Mouse (Mus musculus) MN1 (cell line): ENCODE results near the gene 9130230L23Rik.
A peak's percentile ranks its signal among the peaks of the same experiment; 100 is the strongest.

Experiments
- DNase-seq: peaks from one replicate; pipeline ENCODE4 v3.0.0-alpha.2; 2016; ENCODE audit warnings: low spot score

9130230L23Rik gene

DNA sequence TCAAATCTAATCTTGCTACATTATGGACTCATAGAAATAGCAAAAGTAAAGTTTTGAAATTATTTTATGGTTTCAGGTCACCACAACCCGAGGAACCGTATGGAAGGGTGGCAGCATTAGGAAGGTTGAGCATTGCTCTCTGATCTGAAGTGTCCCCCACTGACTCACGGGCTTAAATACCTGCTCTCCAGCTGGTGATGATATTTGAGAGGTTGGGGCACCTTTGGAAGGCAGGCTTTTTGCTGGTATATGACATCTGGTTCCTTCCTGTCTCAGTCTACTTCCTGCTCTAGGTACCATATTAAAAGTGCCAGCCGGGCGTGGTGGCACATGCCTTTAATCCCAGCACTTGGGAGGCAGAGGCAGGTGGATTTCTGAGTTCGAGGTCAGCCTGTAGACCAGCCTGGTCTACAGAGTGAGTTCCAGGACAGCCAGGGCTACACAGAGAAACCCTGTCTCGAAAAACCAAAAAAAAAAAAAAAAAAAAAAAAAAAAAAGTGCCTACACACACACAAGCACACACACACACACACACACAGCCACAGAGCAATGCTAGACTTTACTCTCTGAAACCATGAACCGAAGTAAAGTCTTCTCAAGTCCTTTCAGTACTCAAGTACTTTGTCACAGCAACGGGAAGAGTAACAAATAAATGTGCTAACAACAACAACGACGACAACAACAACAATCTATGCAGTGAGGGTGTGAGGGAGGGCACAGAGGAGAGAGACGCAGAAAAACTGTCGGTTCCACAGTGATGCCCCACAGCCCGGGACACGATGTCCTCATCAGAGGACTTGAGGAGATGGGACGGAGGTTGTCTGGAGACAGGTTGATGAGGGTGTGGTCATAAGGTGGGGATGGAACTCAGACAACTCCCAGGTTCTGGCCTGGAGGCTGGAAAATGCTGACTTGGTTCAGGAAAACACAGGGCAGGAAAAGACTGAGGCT, 49.7 kb downstream of the 9130230L23Rik start:
- no peak for DNase-seq

DNA sequence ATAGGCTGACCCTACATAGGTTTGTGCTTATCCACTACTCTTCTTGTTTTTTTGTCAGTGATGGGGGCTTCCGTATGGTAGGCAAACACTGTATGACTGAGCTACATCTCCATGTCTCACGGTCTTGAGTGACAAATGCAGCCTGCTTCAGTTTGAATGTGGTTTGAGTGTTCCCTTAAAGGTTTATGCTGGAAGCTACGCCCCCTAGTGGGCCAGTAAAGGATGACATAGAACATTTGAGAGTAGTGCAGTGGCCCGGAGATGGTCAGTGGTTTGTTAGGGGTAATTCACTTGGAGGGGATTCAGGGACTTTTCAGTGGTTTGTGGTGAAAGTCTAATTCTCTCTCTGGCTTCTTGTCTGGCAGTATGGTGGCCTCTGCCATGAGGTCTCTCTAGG, 52.6 kb downstream of the 9130230L23Rik start:
- DNase-seq: no peak

DNA sequence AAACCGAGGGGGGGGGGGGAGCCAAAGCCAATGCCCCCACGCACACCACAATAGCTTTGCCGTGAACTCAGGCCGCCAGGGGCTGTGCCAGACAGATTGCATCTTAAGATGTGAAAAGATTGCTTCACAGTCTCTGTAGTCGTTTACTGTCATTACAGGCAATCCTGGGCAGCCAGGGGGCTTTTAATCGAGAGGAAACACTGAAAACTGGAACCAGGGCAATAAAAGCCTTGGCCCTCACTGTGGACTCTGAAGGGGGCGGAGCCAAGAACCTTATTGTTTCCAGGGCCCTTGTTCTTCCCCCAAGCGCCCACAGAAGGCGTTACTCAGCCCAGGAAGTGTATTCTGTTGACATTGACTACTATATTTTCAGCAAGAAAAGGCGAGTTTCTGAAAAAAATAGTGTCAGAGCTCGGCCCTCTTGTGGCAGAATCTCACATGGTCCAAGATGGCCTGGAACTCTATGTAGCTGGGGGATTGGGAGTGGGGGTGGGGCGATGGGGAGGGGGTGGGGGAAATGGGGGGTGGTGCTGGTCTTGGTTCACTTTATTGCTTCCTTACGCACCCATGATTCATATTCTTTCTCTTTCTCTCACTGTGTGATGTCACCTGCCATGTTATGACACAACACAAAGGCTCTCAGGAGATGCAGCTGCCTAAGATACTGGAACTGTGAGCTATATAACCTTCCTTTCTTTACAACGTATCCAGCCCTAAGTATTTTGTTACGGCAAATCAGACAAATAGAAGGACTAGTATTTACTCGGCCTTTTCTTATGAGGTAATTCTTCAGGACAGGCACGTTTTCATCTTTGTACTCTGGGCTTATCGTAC, 53.2 kb downstream of the 9130230L23Rik start:
- DNase-seq: peak; percentile 59

DNA sequence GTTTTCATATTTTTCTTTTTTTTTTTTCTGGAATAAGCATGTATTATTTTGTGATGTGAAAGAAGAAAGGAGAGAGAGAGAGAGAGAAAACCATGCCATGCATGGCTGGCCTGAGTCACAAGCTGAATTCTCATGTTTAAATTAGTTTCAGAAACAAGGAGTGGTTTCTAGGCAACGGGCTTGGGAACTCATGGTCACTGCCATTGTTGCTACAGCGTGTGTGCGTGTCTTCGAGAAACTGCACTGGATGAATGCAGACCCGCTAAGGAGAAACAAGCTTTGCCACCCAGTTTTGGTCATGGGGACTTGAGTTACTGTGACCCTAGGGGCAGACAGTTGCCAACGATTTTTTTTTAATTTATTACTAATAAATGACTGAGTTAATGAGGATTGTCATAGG, 53.8 kb downstream of the 9130230L23Rik start:
- DNase-seq: peak; percentile 75

DNA sequence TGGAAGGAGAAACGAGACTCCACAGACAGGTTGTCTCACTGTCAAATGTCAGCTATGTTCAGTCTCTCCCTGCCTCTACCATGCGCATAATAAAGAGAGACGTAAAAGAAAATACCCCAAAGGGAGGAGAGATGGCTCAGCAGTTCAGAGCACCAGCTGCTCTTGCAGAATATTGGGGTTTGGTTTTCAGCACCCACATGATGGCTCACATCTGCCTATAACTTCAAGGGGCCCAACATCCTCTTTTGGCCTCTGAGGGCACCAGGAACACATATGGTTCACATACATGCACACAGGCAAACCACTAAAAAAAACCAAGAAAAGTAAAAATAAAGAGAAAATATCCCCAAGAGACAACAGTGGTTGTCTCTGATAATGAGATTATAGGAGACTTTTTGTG, 54.3 kb downstream of the 9130230L23Rik start:
- DNase-seq: no peak

DNA sequence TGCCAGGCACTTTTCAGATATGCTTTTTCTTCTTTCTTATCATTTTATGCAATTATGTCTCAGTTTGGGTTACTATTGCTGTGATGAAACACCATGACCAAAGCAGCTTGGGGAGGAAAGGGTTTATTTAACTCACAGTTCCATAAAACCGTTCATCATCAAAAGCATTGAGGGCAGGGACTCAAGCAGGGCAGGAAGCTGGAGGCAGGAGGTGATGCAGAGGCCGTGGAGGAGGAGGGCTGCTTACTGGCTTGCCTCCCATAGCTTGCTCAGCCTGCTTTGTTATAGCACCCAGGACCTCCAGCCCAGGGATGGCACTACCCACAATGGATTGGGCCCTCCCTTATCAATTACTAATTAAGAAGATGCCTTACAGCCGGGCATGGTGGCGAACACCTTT, 62.9 kb downstream of the 9130230L23Rik start:
- no peak for DNase-seq

DNA sequence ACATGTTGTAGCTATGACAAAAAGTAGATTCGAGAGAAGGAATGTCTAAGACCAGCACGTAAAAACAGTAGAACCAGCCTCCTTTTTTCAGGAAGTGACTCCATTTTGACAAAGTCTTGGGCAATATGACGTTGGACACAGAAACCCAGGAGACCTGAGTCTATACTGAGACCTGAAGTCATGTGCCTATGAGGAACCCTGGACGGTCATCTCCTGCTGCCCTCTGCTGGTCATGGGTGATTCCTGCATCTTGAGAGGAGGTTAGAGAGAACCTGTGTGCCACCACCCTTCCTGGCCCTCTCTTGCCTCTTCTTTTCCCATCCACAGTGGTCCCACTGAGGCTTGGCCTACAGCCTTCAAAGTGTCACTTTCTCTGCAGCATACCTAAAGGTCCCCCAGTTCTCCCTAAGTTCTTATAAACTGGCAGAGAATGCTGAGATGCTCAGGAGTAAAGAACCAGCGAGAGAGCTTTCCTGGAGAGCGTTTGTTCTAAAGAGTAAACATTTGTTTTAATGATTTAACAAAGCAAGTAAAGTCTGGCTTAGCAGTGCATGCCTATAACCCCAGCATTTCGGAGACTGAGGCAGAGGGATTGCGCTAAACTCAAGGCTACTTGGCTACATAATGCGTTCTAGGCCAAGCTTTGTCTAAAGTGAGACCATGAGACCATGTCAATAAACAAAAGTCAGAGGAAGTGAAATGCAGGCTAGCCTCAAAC, 65.9 kb downstream of the 9130230L23Rik start:
- peak; percentile 71 for DNase-seq

DNA sequence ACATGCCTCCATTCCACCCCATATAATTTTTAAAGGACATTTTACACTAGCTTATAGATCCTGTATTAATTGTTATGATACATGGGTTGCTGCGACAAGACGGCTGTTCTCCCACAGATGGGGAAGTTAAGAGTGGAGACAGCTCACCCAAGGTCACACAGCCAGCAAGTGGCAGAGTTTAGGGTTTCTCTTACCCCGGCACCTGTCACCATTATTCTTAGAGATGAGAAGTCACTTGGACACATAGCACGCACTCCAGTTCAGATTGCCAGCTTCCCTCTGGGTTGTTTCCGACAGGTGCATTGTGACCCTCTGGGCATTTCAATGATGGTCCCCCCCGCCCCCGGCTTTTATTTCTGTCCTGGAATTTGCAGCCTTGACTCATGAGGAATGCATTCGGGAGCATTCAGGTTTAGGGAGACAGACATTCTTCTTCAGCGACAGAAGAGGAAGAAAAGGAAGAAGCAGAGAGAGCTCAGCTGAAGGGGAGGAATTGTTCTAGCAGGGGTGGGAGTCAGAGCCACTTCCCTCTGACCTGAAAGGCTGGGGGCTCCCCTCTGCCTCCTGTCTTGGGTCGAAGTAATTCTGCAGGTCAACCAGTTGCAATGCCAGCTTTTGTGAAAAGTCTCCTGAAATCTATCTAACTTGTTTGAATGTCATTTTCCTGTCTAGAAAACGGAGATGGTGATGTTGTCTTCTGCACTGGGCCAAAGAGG, 66.9 kb downstream of the 9130230L23Rik start:
- no peak for DNase-seq

DNA sequence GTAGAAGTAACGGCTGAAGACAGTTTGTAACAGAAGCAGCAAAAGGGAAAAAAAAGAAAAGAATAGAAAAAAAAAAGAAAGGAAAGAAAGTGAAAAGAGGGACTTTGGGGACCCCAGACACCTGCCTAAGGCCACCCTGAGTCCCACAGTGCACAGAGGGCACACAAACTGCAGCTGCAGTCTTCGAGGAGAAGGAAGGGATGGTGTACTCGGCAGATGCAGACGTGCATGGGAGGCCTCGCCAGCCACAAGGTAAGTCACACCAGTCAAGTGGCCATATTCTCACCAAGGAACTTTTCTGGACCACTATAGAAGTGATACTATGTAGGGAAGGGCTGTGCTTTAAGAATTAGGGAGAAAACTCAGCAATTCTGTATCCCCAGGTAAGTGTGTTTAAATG, 69.3 kb downstream of the 9130230L23Rik start, which contains the start of gene Chrna9:
Chrna9 (plus strand) TSS at position 139 of the 400 bp plus-strand sequence.
- no peak for DNase-seq

DNA sequence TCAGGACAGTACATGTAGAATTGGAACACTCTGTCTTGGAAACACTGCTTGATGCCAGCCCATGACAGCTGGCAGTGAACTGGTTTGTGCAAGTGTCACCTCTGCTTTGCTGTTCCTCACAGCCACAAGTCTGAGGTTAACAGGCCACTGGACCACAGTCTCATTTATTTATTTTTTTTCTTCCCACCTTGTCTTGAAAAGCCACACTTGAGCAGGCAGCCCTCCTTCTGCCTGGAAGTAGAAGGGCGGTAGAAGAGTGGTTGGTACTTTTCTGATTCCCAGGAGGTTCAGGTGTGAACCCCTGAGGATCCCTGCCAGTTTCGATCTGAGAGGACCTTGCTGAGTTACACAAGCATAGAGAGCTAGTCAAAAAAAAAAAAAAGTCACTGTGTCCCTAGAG, 70.3 kb downstream of the 9130230L23Rik start:
- DNase-seq: no peak

DNA sequence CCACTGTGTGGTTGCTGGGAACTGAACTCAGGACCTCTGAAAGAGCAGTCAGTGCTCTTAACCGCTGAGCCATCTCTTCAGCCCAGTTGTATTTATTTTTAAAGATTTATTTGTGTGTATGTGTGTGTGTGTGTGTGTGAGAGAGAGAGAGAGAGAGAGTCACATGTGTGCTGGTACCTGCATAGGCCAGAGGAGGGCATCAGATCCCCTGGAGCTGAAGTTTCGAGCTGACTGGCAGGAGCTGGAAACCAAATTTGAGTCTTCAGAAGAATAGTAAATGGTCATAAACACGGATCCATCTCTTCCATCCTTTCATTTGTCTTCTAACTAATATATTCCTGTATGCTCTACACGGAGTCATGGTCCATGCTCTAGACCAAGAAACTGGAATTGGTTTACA, 70.8 kb downstream of the 9130230L23Rik start:
- no peak for DNase-seq

DNA sequence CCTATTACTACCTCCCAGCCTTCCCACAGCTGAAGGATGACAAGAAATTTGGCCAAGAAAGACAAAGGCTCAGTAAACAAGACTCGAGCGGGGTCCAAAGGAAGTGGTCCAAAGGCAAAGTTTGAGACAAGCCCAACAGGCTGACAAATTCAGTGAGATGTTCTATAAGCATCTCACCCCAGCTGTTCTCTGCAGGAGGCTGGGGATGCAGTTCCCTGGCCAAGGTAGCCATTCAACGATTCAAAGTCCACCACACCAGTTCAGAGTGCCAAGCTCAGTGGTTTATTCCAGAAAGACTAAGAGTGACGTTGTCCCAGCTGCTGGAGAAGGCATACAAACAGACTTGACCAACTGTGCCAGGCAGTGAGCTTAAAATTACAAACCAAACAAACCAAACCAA, 73.9 kb downstream of the 9130230L23Rik start:
- DNase-seq: no peak
